ENCODE assay signal across 8 mouse cellular contexts in the genomic region with DNA sequence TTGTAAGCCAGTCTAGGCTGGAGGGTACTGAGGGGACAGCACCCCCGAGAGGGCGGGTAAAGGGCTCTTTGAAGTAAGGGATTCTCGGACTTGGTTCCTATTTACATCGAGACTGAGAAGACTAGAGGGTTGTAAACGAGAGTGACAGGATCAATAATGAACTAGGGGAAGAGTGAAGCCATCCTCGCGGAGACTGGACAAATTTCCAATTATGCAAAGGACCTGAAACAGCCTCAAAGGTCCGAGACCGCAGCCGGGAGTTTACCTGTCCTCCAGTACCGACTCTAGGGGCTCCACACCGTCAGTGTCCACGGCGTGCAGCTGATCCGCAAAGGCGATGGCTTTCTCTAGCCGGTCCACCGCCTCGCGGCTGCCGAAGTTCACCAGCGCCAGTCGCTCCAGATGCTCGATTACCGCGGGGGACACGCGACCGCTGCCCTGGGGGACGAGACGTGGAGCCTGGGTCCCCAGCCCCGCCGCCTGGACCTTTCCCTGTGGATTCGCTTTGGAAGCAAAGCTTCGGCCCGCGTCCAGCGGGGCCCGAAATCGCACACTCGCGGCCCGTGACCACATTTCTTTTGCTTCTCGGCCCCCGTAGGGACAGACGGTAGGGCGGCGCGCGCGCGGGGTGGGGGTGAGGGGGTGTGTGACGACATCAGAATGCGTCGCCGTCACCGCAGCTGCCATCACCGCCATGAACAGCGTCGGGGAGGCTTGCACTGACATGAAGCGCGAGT. TPM values are rescaled to one million over a fixed set of nuclear protein-coding genes. Genes with fewer than 3 reads are reported as not detected.
A peak's percentile ranks its signal among the peaks of the same experiment; 100 is the strongest.
DNase-seq lines count a peak whose midpoint lies in the region; ATAC-seq and TF ChIP-seq lines count a peak whose summit lies in the region.

Gene Gatc, minus strand, starts transcription at position 602 of the 737 bp plus-strand sequence.
Gene Triap1, plus strand, starts transcription at position 649 of the 737 bp plus-strand sequence.

- H3K4me3 ChIP-seq in E14TG2a.4 (replicated peaks; ENCODE audit: low read length), result peak within 1 kb of the TSS; percentile 98
- H3K4me3 ChIP-seq in forebrain, embryonic 13.5 days, result peak within 1 kb of the TSS; percentile 89
- peak within 1 kb of the TSS; percentile 70 for H3K4me3 ChIP-seq in heart, postnatal 0 days (ENCODE audit: low read depth, low read length)
- H3K4me3 ChIP-seq in liver, embryonic 16.5 days (ENCODE audit: low read depth, low read length), result peak within 1 kb of the TSS; percentile 93
- peak within 1 kb of the TSS; percentile 72 for H3K4me3 ChIP-seq in neural tube, embryonic 13.5 days

- H3K27ac ChIP-seq in forebrain, embryonic 13.5 days, result peak within 1 kb of the TSS; percentile 78
- peak within 1 kb of the TSS; percentile 59 for H3K27ac ChIP-seq in heart, postnatal 0 days (ENCODE audit: low read depth)
- H3K27ac ChIP-seq in liver, embryonic 16.5 days (ENCODE audit: low read length), result peak within 1 kb of the TSS; percentile 89
- H3K27ac ChIP-seq in neural tube, embryonic 13.5 days (replicated peaks), result peak within 1 kb of the TSS; percentile 91

- peaks cover 50% of the 10 kb centered on the region for H3K4me1 ChIP-seq in E14TG2a.4 (replicated peaks; ENCODE audit: low read depth, low read length)
- H3K4me1 ChIP-seq in forebrain, embryonic 13.5 days, result peaks cover 25% of the 10 kb centered on the region
- H3K4me1 ChIP-seq in heart, postnatal 0 days (ENCODE audit: control insufficient read depth, insufficient read depth), result peaks cover 11% of the 10 kb centered on the region; the same call in 1 of the 2 replicates
- peaks cover 20% of the 10 kb centered on the region for H3K4me1 ChIP-seq in liver, embryonic 16.5 days (ENCODE audit: control insufficient read depth, low read depth, low read length)
- peaks cover 30% of the 10 kb centered on the region for H3K4me1 ChIP-seq in neural tube, embryonic 13.5 days (replicated peaks)

- H3K4me2 ChIP-seq in forebrain, embryonic 13.5 days, result peak within 1 kb of the TSS; percentile 74
- H3K4me2 ChIP-seq in heart, postnatal 0 days (ENCODE audit: low read depth, low read length), result peak within 1 kb of the TSS; percentile 87
- peak within 1 kb of the TSS; percentile 68 for H3K4me2 ChIP-seq in liver, embryonic 16.5 days (ENCODE audit: low read depth, low read length)
- peak within 1 kb of the TSS; percentile 80 for H3K4me2 ChIP-seq in neural tube, embryonic 13.5 days

- peak; percentile 64; the same call in 1 of the 2 replicates for ATAC-seq in cerebellum, adult (ENCODE audit: insufficient number of reproducible peaks, low FRiP score, low TSS enrichment)
- peak; percentile 92 for ATAC-seq in forebrain, embryonic 13.5 days
- ATAC-seq in heart, postnatal 0 days (ENCODE audit: insufficient read depth, low read depth), result peak; percentile 94
- peak; percentile 93 for ATAC-seq in liver, embryonic 16.5 days (ENCODE audit: low read depth)
- peak; percentile 93 for ATAC-seq in neural tube, embryonic 13.5 days (ENCODE audit: low read depth)

- peaks cover 59% of the 10 kb centered on the region for H3K36me3 ChIP-seq in E14TG2a.4 (ENCODE audit: insufficient read depth, low read length)
- peaks cover 54% of the 10 kb centered on the region for H3K36me3 ChIP-seq in forebrain, embryonic 13.5 days (ENCODE audit: poor library complexity, severe bottlenecking)
- peaks cover 39% of the 10 kb centered on the region for H3K36me3 ChIP-seq in heart, postnatal 0 days (replicated peaks; ENCODE audit: control insufficient read depth, insufficient read depth, low read length)
- H3K36me3 ChIP-seq in liver, embryonic 16.5 days (ENCODE audit: control insufficient read depth, insufficient read depth), result peaks cover 33% of the 10 kb centered on the region
- H3K36me3 ChIP-seq in neural tube, embryonic 13.5 days, result peaks cover 49% of the 10 kb centered on the region

- peak within 1 kb of the TSS; percentile 93 for H3K9ac ChIP-seq in forebrain, embryonic 13.5 days
- H3K9ac ChIP-seq in heart, postnatal 0 days (replicated peaks; ENCODE audit: low read depth, low read length), result peak within 1 kb of the TSS; percentile 80
- H3K9ac ChIP-seq in liver, embryonic 16.5 days (ENCODE audit: low read depth, low read length), result peak within 1 kb of the TSS; percentile 96
- H3K9ac ChIP-seq in neural tube, embryonic 13.5 days, result peak within 1 kb of the TSS; percentile 81

- peak; percentile 51; the same call in 1 of the 2 replicates for TF ChIP-seq EP300 in heart, postnatal 0 days (IDR thresholded peaks at IDR 0.05; ENCODE audit: low read depth)

- peak; percentile 91 for DNase-seq in heart, postnatal 0 days (ENCODE audit: low spot score)
- DNase-seq in kidney, postnatal 4 days, result peak; percentile 93 to 95
- DNase-seq in telencephalon, adult 2 months (ENCODE audit: low read depth, low spot score), result peak; percentile 80

- WGBS in forebrain, embryonic 13.5 days, result under 1% methylated on average over 61 of the region's 62 CpGs
- WGBS in heart, postnatal 0 days, result 1% methylated on average over 62 of the region's 62 CpGs
- under 1% methylated on average over 62 of the region's 62 CpGs for WGBS in liver, embryonic 16.5 days (ENCODE audit: insufficient replicate concordance)
- WGBS in neural tube, embryonic 13.5 days, result 2% methylated on average over 62 of the region's 62 CpGs

- TF ChIP-seq CTCF in E14TG2a.4 (conservative IDR thresholded peaks at IDR 0.05; ENCODE audit: low read length), result no peak
- no peak for TF ChIP-seq CTCF in heart, postnatal 0 days (IDR thresholded peaks at IDR 0.05; ENCODE audit: low read depth)

- H3K9me3 ChIP-seq in E14TG2a.4 (ENCODE audit: low read length), result no peaks in the 10 kb centered on the region
- H3K9me3 ChIP-seq in forebrain, embryonic 13.5 days (replicated peaks), result no peaks in the 10 kb centered on the region
- no peaks in the 10 kb centered on the region for H3K9me3 ChIP-seq in heart, postnatal 0 days (replicated peaks; ENCODE audit: control insufficient read depth, low read length)
- H3K9me3 ChIP-seq in liver, embryonic 16.5 days (replicated peaks; ENCODE audit: control insufficient read depth, low read length), result no peaks in the 10 kb centered on the region
- H3K9me3 ChIP-seq in neural tube, embryonic 13.5 days, result no peaks in the 10 kb centered on the region

- H3K27me3 ChIP-seq in E14TG2a.4 (ENCODE audit: insufficient read depth, low read length), result no peaks in the 10 kb centered on the region
- H3K27me3 ChIP-seq in forebrain, embryonic 13.5 days, result no peaks in the 10 kb centered on the region
- H3K27me3 ChIP-seq in heart, postnatal 0 days (ENCODE audit: control insufficient read depth, insufficient read depth, low read length), result no peaks in the 10 kb centered on the region
- no peaks in the 10 kb centered on the region for H3K27me3 ChIP-seq in liver, embryonic 16.5 days (ENCODE audit: control insufficient read depth, insufficient read depth, low read depth, low read length)
- H3K27me3 ChIP-seq in neural tube, embryonic 13.5 days, result no peaks in the 10 kb centered on the region

RNA-seq across cellular contexts. Expression of gene Gatc, which starts in this region (rescaled TPM):
- polyA plus RNA-seq in forebrain, embryonic 13.5 days (2015; fragmentation: Nextera tagmentation; extraction: Ambion mirVana), result 31.8 and 34.1 TPM in 2 replicates
- 10.4 and 19.4 TPM in 2 replicates for total RNA-seq in heart, postnatal 0 days (2014; rRNA removed; ENCODE audit: low replicate concordance)
- polyA plus RNA-seq in heart, postnatal 0 days (2015; fragmentation: Nextera tagmentation; extraction: Ambion mirVana), result 14.8 and 15.1 TPM in 2 replicates
- 10.1 and 13.4 TPM in 2 replicates for polyA plus RNA-seq in liver, embryonic 16.5 days (2015; fragmentation: Nextera tagmentation; extraction: Ambion mirVana)
- 36.7 and 41.1 TPM in 2 replicates for polyA plus RNA-seq in neural tube, embryonic 13.5 days (2015; fragmentation: Nextera tagmentation; extraction: Ambion mirVana)

RNA-seq across cellular contexts. Expression of gene Triap1, which starts in this region (rescaled TPM):
- polyA plus RNA-seq in forebrain, embryonic 13.5 days (2015; fragmentation: Nextera tagmentation; extraction: Ambion mirVana), result 58.6 and 64.3 TPM in 2 replicates
- 13.0 and 27.2 TPM in 2 replicates for total RNA-seq in heart, postnatal 0 days (2014; rRNA removed; ENCODE audit: low replicate concordance)
- 39.2 and 42.3 TPM in 2 replicates for polyA plus RNA-seq in heart, postnatal 0 days (2015; fragmentation: Nextera tagmentation; extraction: Ambion mirVana)
- polyA plus RNA-seq in liver, embryonic 16.5 days (2015; fragmentation: Nextera tagmentation; extraction: Ambion mirVana), result 24.5 and 26.2 TPM in 2 replicates
- 49.7 and 54.8 TPM in 2 replicates for polyA plus RNA-seq in neural tube, embryonic 13.5 days (2015; fragmentation: Nextera tagmentation; extraction: Ambion mirVana)

Comparison
In these comparisons a context has a peak if more than half of its experiments do, and no peak if none do; other contexts are left out.
1. Peak in every context shown above with its lines: DNase-seq, ATAC-seq, H3K4me3 ChIP-seq and H3K27ac ChIP-seq.